Mouse (Mus musculus): ENCODE results near the gene Ufd1. TPM values are rescaled to one million over a fixed set of nuclear protein-coding genes. Genes with fewer than 3 reads are reported as not detected.

Ufd1 gene
- polyA plus RNA-seq (2014; fragmentation: Nextera tagmentation; extraction: Ambion mirVana), result 65.8 and 70.3 TPM in 2 replicates

DNA sequence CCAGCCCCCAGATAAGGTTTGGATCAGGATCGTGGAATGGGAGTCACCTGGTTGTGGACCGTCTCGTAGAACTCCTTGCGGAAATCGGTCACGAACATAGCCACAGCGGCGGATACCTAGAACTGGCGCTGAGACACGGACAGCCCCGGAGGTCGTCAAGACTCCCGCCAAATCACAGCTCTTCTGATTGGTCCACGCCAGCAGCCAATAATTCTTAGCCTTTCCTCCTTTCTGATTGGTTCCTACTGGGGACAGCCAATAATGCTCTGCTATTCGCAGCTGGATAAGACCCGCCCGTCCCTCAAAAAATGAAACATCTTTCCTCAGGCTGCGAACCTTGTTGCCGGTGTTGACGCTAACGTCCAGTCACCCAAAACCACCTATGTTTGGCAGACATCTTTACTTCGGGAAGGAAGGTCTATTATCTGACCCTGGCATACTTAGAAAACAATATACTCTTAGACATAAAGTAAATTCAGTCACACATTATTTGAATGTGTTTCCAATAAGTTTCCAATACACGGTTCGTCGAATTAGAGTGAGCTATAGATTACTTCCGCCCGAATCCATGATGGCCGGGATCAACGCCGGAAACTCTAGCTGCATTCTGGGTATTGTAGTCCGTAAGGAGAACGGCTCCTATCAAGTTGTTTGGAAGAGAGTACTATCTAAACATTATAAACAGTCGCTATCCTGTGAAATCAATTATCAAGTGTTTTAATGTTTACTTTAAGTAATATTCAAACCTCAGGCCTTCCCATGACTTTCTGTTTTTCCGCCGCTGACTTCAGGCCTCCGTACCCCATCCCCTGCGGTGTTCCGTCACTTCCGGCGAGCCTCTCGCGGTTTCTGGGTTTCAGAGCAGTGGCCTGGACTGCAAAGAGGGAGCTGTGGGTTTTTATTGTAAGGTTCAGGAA is at the start of gene Ufd1, which contains the start of gene Cdc45:
TSS of gene Ufd1 (plus strand) at position 312 of the 917 bp plus-strand sequence.
TSS of gene Cdc45 (minus strand) at position 520 of the 917 bp plus-strand sequence.
- Histone ChIP-seq H3K9me3 (ENCODE audit: control insufficient read depth, low read length) (no peaks in the 10 kb centered on the region), H3K4me1 (ENCODE audit: control insufficient read depth in 2 of 2, insufficient read depth in 2 of 2, low read length in 2 of 2) (peaks cover 5 to 18% of the 10 kb centered on the region in 2 experiments; a peak in 3 of 4 replicates), H3K36me3 (ENCODE audit: control insufficient read depth, insufficient read depth, low read length) (peaks cover 51% of the 10 kb centered on the region), H3K27me3 (ENCODE audit: control insufficient read depth, insufficient read depth, low read length) (no peaks in the 10 kb centered on the region), H3K4me2 (ENCODE audit: low read length) (peak within 1 kb of the TSS; percentile 84), H3K27ac (replicated peaks in 1 of 2; ENCODE audit: control insufficient read depth in 1 of 2, insufficient read depth in 1 of 2, low read depth in 2 of 2, low read length in 2 of 2) (peak within 1 kb of the TSS; percentile 53 to 80), H3K9ac (ENCODE audit: low read length) (peak within 1 kb of the TSS; percentile 81), H3K4me3 (ENCODE audit: control insufficient read depth in 1 of 2, insufficient read depth in 1 of 2, low read depth in 1 of 2, low read length in 2 of 2) (peak within 1 kb of the TSS; percentile 62 to 89)
- under 1% methylated on average over 42 of the region's 42 CpGs for WGBS
- ATAC-seq (ENCODE audit: insufficient number of reproducible peaks, insufficient read depth, low FRiP score, low read depth), result peak; percentile 91

DNA sequence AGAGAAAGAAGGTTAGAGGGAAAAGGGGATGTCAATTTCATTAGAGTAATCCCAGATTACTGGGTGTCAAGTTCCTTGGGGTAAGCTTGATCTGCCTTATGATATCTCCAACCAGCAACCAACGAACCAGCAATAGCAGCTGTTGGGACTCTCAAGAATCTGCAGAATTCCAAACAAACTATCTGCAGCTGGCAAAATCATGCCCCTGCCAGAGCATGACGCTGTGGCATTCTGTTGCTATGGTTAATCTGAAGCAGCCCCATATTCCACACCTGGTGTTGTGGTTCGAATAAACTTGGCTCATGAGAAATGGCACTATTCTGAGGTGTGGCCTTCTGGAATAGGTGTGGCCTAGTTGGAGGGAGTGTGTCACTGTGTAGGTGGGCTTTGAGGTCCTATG is 48.6 kb upstream of the Ufd1 start:
- no peak for ATAC-seq (ENCODE audit: insufficient number of reproducible peaks, insufficient read depth, low FRiP score, low read depth)
- H3K36me3 ChIP-seq (ENCODE audit: control insufficient read depth, insufficient read depth, low read length), result no peaks in the 10 kb centered on the region
- H3K4me1 ChIP-seq (ENCODE audit: control insufficient read depth in 2 of 2, insufficient read depth in 2 of 2, low read length in 2 of 2), result no peaks in the 10 kb centered on the region
- H3K9ac ChIP-seq (ENCODE audit: low read length), result no peak overlapping the region
- H3K4me2 ChIP-seq (ENCODE audit: low read length), result no peak overlapping the region
- no peak overlapping the region for H3K27ac ChIP-seq (replicated peaks in 1 of 2; ENCODE audit: control insufficient read depth in 1 of 2, insufficient read depth in 1 of 2, low read depth in 2 of 2, low read length in 2 of 2)
- no peak overlapping the region for H3K4me3 ChIP-seq (ENCODE audit: control insufficient read depth in 1 of 2, insufficient read depth in 1 of 2, low read depth in 1 of 2, low read length in 2 of 2)
- H3K9me3 ChIP-seq (ENCODE audit: control insufficient read depth, low read length), result no peaks in the 10 kb centered on the region
- 64% methylated on average over 3 of the region's 3 CpGs for WGBS
- no peaks in the 10 kb centered on the region for H3K27me3 ChIP-seq (ENCODE audit: control insufficient read depth, insufficient read depth, low read length)

- Histone ChIP-seq H3K27me3 (ENCODE audit: control insufficient read depth, insufficient read depth, low read length) (no peaks in the 10 kb centered on the region), H3K36me3 (ENCODE audit: control insufficient read depth, insufficient read depth, low read length) (no peaks in the 10 kb centered on the region), H3K27ac (replicated peaks in 1 of 2; ENCODE audit: control insufficient read depth in 1 of 2, insufficient read depth in 1 of 2, low read depth in 2 of 2, low read length in 2 of 2) (no peak overlapping the region), H3K9me3 (ENCODE audit: control insufficient read depth, low read length) (0 out of 2 replicates have a peak, but pooled peaks cover 1% of the 10 kb centered on the region), H3K4me1 (ENCODE audit: control insufficient read depth in 2 of 2, insufficient read depth in 2 of 2, low read length in 2 of 2) (no peaks in the 10 kb centered on the region), H3K4me3 (ENCODE audit: control insufficient read depth in 1 of 2, insufficient read depth in 1 of 2, low read depth in 1 of 2, low read length in 2 of 2) (no peak overlapping the region), H3K9ac (ENCODE audit: low read length) (no peak overlapping the region), H3K4me2 (ENCODE audit: low read length) (no peak overlapping the region)
- ATAC-seq (ENCODE audit: insufficient number of reproducible peaks, insufficient read depth, low FRiP score, low read depth), result no peak
- 68% methylated on average over 4 of the region's 4 CpGs for WGBS
Measured at GRCm38 (mm10) chr16:18766390-18766789, 45.2 kb upstream of the Ufd1 start.

DNA sequence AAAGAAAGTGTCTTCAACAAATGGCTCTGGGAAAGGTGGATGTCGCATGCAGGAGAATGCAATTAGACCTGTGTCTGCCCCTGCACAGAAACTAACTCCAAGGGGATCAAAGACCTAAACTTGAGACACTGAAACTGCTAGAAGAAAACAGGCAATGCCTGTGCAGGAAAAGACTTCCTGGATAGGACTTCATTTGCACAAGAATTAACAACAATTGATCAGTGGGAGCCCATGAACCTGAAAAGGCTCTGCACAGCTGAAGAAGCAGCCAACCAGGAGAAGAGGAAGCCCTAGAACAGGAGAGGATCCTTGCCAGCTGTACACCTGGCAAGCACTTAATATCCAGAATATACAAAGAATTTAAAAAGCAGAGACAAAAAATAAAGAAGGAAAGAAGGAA is 42.1 kb upstream of the Ufd1 start:
- no peak for ATAC-seq (ENCODE audit: insufficient number of reproducible peaks, insufficient read depth, low FRiP score, low read depth)
- Histone ChIP-seq H3K27me3 (ENCODE audit: control insufficient read depth, insufficient read depth, low read length) (no peaks in the 10 kb centered on the region), H3K4me3 (ENCODE audit: control insufficient read depth in 1 of 2, insufficient read depth in 1 of 2, low read depth in 1 of 2, low read length in 2 of 2) (no peak overlapping the region), H3K9me3 (ENCODE audit: control insufficient read depth, low read length) (0 out of 2 replicates have a peak, but pooled peaks cover 3% of the 10 kb centered on the region), H3K27ac (replicated peaks in 1 of 2; ENCODE audit: control insufficient read depth in 1 of 2, insufficient read depth in 1 of 2, low read depth in 2 of 2, low read length in 2 of 2) (no peak overlapping the region), H3K9ac (ENCODE audit: low read length) (no peak overlapping the region), H3K4me2 (ENCODE audit: low read length) (no peak overlapping the region), H3K36me3 (ENCODE audit: control insufficient read depth, insufficient read depth, low read length) (no peaks in the 10 kb centered on the region), H3K4me1 (ENCODE audit: control insufficient read depth in 2 of 2, insufficient read depth in 2 of 2, low read length in 2 of 2) (0 out of 4 replicates have a peak, but pooled peaks cover 0 to 5% of the 10 kb centered on the region in 2 experiments)
- 60% methylated on average over 1 of the region's 1 CpGs for WGBS

GRCm38 (mm10) chr16:18773936-18774335 is 37.6 kb upstream of the Ufd1 start:
- H3K27me3 ChIP-seq (ENCODE audit: control insufficient read depth, insufficient read depth, low read length), result peaks cover 35% of the 10 kb centered on the region
- no peak overlapping the region for H3K4me2 ChIP-seq (ENCODE audit: low read length)
- no peak overlapping the region for H3K9ac ChIP-seq (ENCODE audit: low read length)
- H3K9me3 ChIP-seq (ENCODE audit: control insufficient read depth, low read length), result 0 out of 2 replicates have a peak, but pooled peaks cover 3% of the 10 kb centered on the region
- H3K4me3 ChIP-seq (ENCODE audit: control insufficient read depth in 1 of 2, insufficient read depth in 1 of 2, low read depth in 1 of 2, low read length in 2 of 2), result no peak overlapping the region
- H3K27ac ChIP-seq (replicated peaks in 1 of 2; ENCODE audit: control insufficient read depth in 1 of 2, insufficient read depth in 1 of 2, low read depth in 2 of 2, low read length in 2 of 2), result 0 out of 4 replicates have a peak overlapping the region, but pooled peaks of 1 of the 2 experiments have one; percentile 6
- peaks cover 0 to 14% of the 10 kb centered on the region in 2 experiments; a peak in 3 of 4 replicates for H3K4me1 ChIP-seq (ENCODE audit: control insufficient read depth in 2 of 2, insufficient read depth in 2 of 2, low read length in 2 of 2)
- WGBS, result 18% methylated on average over 2 of the region's 2 CpGs
- ATAC-seq (ENCODE audit: insufficient number of reproducible peaks, insufficient read depth, low FRiP score, low read depth), result no peak
- H3K36me3 ChIP-seq (ENCODE audit: control insufficient read depth, insufficient read depth, low read length), result no peaks in the 10 kb centered on the region

GRCm38 (mm10) chr16:18775621-18776555 is 35.7 kb upstream of the Ufd1 start:
- Histone ChIP-seq H3K27ac (replicated peaks in 1 of 2; ENCODE audit: control insufficient read depth in 1 of 2, insufficient read depth in 1 of 2, low read depth in 2 of 2, low read length in 2 of 2) (peak overlapping the region; percentile 23 to 29; a peak in 3 of 4 replicates), H3K9me3 (ENCODE audit: control insufficient read depth, low read length) (0 out of 2 replicates have a peak, but pooled peaks cover 3% of the 10 kb centered on the region), H3K4me1 (ENCODE audit: control insufficient read depth in 2 of 2, insufficient read depth in 2 of 2, low read length in 2 of 2) (peaks cover 0 to 14% of the 10 kb centered on the region in 2 experiments; a peak in 3 of 4 replicates), H3K27me3 (ENCODE audit: control insufficient read depth, insufficient read depth, low read length) (peaks cover 40% of the 10 kb centered on the region), H3K4me3 (ENCODE audit: control insufficient read depth in 1 of 2, insufficient read depth in 1 of 2, low read depth in 1 of 2, low read length in 2 of 2) (peak overlapping the region; percentile 5 to 51; a peak in 1 of 4 replicates), H3K9ac (ENCODE audit: low read length) (no peak overlapping the region), H3K4me2 (ENCODE audit: low read length) (peak overlapping the region; percentile 86), H3K36me3 (ENCODE audit: control insufficient read depth, insufficient read depth, low read length) (peaks cover 3% of the 10 kb centered on the region; the same call in 1 of the 2 replicates)
- peak; percentile 33; the same call in 1 of the 2 replicates for ATAC-seq (ENCODE audit: insufficient number of reproducible peaks, insufficient read depth, low FRiP score, low read depth)
- WGBS, result 43% methylated on average over 18 of the region's 18 CpGs
